Mouse (Mus musculus): Measurements from ENCODE around the gene Hmgcs2.

Hmgcs2 gene

DNA sequence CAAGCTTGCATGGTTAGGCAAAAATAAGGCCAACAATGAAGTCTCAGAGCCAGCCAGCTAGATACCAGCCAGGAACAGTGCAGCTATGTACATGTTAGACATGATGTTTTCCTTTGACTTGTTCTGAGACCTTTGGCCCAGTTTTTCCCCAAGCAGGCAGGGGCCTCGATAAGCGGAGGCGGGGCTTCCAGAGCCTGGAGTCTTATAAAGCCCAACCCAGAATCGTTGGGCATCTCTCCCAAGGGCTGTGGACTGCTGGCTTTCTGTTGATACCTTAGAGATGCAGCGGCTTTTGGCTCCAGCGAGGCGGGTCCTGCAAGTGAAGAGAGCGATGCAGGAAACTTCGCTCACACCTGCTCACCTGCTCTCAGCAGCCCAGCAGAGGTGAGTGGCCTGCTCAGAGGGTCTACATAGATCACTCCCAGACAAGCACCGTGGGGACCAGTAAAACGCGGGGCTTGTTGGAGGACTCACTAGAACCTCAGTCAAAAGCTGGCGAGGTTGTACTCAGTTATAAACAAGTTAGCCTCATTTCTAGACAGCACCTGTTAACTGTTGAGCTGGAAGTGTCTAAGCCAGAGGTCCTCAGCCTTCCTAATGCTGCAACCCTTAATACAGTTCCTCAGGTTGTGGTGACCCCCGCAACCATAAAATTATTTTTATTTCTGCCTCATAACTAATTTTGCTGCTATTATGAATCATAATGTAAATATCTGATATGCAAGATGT, at the start of gene Hmgcs2:
Hmgcs2 (plus strand) TSS at position 232 of the 729 bp plus-strand sequence.
- no peak for DNase-seq

DNA sequence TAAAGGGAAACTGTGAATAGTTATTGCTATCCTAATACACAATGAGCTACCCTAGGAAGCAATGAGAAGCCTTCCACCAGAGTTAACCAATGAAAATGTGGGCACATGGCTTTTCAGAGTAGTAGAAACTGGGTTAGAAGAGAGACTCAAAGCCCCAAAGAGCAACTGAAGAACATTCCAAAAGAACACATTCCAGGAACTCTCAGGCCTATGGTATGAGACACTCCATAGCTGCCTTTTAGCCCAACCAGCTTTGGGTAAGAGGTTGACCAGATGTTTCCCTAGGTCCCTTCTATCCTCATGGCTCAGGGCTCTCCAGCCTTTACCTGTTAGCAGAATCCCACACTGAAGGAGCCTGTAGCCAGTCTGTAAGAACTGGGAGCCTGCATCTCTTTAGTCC, 46.7 kb upstream of the Hmgcs2 start:
- no peak for DNase-seq

DNA sequence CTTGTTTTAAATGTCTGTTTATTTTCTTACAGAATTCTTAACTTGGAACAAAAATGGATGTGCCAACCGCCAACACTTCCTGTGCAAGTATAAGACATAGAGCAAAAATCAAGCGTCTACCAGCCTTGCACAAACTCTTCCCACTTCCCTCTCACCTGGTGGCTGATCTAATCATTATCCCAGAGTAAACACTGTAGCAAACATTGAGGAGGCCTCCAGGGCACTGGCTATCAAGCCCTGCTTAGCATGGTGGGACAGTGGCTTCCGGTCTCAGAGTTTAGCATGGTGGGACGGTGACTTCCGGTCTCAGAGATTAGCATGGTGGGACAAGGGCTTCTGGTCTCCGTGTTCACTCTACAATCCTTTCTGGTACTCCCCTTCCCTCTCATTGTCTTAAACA, 44.0 kb upstream of the Hmgcs2 start:
- no peak for DNase-seq

DNA sequence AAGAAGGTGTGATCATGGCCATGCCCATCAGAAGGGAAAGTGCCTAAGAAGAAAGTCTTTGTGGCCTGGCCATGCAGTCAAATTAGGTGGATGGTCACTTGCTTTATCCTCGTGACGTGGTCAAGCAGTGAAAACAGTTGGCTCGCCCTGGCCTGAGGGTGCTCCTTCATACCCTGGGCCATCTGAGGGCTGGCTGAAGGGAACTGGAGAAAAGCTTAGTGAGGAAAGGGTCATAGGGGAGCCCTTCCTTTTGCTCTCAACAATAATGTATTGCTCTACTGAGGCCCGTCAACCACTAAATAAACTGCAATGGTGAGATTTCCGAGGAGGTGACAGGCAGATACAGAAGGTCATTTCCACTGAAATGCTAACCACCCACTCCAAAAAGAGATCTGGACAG, 43.0 kb upstream of the Hmgcs2 start:
- DNase-seq: no peak

DNA sequence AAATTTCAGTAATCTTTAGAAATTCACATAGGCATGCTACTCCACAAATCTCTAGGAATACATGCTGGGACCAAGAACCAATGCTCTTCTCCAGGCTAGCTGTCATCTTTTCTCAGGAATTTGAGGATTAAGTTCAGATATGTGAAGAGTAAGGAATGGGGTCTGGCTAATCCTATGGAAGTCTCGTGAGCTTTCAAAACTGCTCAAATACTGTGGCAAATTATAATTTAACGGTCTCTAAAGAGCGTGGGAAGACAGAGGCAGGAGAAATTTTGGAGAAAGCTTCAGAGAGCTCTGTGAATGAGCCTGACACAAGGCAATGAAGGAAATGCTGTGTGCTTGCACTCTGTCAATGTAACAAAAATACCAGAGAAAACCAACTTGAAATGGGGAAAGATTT, 42.1 kb upstream of the Hmgcs2 start:
- no peak for DNase-seq

DNA sequence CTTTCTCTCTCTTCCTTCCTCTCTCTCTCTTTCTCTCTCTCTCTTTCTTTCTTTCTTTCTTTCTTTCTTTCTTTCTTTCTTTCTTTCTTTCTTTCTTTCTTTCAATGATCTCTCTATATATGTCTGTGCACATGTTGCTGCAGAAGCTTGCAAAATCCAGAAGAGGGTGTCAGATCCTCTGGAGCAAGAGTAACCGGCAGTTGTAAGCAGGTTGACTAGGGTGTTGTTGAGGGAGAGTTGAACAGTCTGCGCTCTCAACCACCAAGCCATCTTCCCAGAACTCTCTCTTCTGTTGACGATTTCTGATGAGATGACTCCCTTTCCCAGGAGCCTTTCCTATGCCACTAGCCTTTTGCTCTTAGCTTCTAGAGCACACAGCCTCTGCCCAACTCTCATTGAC, 38.2 kb upstream of the Hmgcs2 start:
- DNase-seq: no peak

DNA sequence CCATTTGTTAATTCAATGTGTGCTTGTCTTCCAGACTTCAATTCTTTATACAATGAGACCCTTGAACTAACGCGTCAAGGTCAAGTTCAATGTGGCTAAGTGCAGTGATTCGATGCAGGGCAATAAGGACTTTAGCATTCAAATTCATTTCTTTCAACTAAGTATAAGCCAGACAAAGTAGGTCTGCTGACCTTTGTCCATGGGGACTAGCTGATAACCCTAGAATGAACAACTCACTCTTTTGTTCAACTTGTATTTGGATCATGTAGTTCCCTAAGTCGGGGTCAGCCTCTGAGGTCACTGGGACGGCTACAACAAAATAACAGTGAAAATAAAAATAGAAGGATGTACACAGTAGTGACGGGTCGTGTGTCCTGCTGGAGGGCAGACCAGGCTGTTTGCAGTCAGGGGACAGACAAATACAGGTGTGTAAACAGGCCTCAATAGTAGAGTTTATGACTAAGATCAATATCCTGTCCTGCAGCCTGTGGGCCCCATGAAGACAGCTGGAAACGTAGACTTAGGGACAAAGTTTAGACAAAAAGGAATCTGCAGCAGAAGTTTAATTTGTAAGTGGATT, 37.7 kb upstream of the Hmgcs2 start:
- DNase-seq: no peak

DNA sequence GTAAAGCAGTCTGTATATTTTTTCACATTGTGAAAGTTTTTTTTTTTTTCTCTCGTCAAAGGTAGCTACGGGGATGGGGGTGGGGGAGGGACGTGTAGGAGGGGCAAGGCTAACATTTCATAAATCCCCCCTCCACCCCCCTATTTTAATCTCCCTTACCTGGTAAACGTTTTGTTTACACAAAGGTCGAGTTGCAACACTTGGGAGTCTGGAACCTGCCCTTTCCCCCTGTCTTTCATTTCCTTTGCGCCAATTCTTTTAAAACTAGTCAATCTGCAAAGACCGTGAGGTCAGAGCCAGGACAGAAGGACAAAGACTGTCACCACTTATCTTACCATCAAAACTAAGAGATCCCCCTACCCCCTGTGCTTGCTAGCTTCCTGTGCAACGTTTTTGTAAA, 34.3 kb upstream of the Hmgcs2 start:
- DNase-seq: no peak

DNA sequence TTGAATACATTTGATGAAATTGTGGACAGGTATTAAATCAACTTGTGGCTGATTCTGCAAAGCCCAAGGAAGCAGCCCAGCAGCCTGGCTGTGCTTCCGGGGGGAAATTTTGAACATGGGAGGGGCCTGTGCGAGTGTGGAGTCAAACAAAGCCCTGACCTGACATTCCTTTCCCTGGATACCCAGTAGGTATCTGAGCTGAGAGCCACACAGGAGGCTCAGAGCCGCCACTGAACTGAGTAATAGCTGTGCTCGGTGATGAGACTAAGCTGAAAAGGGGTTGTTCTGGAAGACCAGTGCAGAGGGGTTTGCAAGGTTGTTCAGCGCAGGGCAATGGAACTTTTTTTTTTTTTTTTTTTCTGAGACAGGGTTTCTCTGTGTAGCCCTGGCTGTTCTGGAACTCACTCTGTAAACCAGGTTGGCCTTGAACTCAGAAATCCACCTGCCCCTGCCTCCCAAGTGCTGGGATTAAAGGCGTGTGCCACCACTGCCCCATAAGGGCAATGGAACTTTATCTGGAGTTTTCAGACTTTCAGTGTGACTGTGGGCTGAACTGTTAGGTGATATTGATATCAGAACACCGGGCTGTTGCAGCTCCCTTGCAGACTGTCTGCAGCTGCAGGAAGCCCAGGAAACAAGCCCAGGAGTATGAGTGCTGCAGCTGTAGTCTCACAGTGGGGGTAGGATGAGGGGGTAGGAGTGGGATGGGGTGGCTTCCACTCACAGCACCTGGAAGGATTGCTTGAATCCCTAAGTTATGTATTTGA, 33.1 kb upstream of the Hmgcs2 start:
- no peak for DNase-seq

DNA sequence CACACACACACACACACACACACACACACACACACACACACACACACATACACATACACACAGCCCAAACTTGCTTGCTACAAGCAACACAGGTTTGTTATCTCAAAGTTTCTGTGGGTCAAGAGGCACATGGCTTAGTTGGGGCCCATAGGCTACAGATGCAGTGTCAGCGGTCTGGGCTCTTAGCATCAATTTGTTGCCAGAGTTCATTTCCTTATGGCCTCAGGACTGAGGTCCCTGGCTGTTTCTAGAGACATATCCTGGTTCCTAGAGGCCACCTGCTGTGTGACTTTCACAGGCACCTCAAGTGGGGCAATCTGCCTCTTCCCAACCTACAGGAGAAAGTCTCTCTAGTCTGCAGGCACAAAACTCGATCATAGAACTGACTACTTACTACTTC, 30.9 kb upstream of the Hmgcs2 start:
- no peak for DNase-seq

DNA sequence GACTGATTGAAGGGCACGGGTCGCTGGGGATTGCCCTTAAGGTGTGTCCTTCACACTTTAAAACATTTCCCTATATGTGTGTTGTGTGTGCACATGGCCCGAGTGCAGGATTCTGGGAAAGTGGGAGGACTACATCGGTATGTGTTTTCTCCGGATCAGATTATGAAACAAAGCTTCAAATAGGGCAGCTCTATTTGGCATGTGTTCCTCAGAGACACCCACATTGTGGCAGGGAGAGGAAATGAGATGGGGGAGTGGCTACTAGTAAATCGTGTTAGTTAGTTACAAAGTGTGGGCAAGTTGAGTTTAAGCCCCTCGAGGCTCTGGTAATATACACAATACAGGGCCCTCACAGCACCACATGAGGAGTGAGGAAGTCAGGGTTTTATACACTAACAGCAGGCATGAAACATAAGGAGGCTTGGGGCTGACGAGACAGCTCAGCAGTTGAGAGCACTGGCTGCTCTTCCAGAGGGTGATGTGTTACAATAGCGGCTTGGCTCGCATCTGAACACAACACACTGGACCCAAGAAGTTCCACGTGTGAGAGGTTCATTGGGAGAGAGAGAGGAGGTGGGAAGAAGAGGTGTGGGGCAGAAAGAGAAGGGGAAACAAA, 30.3 kb upstream of the Hmgcs2 start:
- no peak for DNase-seq

DNA sequence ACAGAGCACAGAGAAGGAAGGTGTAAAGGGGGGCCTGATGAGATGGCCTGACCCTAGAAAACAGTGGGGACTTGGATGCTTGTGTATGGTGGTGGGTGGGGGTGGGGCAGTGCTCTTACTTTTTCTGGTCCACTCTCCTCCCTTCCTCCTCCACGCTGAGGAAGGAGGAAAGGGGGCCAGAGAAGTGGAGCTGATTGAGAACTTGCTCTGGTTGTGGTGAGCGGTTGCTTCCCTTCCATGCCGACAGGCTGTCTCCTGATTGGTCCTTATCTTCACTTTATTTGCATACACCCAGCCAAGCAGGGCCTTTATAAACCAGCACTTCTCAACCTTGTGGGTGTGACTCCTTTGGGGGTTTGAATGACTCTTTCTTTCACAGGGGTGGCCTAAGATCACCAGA, 26.2 kb upstream of the Hmgcs2 start:
- DNase-seq: no peak

DNA sequence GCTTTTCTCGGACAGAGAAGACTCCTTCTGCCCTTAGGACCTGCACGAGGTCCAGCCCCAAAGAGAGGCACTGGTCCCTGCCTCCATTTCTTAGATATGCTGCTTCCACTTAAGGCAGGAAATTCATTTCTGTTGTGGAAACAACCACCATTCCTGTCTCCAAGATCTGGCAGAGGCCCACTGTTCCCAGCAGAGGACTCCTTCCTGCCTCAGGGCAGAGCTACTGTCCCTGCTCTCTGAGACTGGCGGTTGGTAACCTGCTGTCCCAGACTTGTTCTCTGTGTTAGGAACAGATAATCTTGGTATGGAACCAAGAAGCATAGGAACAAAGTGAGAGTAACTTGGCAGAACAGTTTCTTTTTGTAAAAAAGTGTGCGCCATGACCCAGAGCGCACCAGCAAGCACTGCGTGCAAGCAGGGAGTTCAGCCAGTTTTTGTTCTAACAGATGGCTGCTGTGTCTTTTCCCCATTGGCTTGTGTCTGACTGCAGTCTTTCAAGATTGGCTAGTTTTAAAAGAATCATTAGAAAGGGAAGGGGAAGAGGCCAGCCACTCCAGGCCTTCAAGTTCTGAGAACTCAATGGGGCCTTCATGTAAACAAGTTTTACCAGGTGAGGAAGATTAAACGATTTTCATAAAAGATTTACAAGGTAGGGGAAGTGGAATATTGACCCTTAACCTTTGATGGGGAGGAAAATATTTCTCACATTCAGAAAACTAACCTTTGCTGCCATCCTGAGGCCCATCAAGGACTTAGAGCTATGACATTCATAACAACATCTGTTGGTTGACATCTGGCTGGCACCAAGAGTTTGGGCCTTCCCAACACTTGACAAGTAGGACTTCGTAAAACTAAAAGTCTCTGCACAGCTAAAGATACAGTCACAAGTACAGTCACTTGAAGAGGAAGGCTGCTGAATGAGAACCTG, 25.3 kb upstream of the Hmgcs2 start:
- DNase-seq: no peak

DNA sequence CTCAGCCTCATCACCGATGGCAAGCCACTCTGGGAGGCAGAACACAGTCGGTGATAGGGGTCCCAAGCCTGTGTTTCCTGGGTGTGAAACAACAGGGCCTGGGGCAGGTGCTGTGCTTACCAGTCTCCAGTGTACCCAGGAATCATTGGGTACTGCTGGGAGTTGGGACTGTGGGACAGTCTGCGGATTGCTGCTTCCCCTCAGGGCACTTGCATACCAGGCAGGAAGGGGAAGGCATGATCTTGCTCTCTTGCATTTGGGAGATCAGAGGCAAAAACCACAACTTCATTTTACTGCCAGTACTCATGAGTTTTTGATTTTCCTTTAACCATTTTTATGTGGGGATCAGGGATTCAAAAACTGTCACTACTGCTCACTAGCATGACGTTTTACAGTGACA, 21.5 kb upstream of the Hmgcs2 start:
- DNase-seq: no peak

DNA sequence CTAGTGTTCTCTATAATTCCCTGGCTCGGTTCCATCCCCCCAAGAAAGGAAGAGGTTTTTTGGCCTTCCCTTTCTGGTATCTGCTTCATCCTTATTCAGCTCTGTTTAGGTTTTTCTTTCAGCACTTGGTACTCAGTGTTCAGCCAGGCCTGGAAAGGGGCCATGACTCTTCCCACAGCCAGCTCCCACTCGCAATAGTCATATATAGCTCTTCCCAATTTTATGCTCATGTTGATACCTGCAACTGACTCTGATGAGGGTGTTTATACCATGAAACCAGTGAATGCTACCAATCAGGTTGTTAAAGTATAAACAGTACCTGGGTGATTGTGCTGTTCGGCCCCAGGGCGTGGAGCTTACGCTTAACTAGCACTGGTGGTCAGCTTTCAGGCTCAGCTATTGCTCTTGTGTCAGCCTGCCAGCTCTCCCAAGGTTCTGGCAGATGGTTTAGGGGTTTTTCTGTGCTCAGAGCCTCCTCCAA, 20.9 kb upstream of the Hmgcs2 start:
- peak in 1 of 2 experiments; percentile 25 for DNase-seq

DNA sequence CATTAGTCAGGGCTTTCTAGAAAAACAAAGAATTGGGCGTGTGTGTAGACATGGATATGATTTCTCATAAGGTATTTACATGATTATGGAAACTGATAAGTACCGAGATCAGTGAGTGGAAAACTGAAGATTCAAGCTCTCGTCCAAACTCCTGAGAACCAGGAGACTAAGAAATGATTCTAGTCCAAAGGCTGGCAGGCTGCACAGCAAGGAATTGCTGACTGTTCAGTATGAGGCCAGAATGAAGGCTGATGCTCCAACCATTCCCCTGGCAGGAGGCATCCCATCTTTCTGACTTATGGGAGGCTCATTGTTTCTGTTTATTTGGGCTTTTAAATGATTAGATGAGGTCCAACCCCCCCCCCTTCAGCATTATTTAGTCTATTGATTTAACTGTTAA, 19.7 kb upstream of the Hmgcs2 start:
- DNase-seq: no peak

DNA sequence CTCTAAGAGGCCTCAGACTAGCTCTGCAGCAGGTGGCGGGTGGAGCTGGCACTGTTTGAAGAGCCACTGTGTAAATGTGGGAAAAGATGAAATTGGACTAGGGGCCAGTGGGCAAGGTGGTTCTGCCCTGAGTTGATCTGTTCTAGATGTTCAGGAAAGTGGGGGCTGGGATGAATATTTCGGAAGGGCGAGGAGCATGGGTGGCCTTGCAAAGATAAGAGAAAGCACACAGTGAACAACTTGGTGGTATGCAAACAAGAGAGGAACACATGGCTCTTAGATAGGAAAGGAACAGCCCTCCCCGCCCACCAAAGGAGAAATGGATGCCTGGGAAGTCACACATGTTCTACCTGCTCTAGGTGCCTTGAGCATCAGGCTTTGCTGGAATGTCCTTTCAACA, 18.8 kb upstream of the Hmgcs2 start:
- DNase-seq: no peak

DNA sequence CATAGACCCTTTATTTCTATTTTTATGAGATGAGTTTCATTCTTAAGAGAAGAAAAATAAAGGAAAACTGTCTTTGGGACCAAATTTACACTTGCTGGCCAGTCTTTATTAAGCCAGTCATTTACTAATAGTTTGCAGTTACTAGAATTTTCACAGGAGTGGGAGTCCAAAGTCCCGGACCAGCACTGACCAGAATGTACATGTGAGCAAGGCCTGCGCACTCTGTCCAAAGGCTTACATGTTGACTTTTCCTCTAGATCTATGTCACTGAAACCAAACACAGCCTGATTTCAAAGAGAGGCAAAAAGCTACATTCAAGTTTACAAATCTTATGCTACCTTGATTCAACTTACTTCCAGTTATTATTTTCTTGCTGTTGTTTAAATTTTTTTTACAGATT, 18.1 kb upstream of the Hmgcs2 start:
- no peak for DNase-seq

DNA sequence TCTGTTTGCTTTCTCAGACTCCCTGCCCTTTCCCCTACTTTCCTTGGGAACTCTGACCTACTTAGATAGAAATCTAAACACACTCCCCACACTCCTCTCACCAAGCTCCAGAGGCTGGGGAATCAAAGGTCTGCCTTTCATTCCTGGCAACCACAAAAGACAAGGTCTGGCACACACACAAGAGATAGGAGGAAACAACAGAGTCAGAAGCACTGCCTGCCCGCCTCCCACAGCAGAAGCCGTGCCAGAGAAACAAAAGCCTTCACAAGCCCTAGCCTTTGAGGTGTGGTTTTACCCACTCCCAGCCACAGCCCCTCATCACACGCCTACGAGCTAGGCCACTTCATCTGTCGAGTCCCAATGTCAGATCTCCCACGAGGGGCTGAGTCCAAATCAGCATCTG, 13.0 kb upstream of the Hmgcs2 start:
- no peak for DNase-seq

DNA sequence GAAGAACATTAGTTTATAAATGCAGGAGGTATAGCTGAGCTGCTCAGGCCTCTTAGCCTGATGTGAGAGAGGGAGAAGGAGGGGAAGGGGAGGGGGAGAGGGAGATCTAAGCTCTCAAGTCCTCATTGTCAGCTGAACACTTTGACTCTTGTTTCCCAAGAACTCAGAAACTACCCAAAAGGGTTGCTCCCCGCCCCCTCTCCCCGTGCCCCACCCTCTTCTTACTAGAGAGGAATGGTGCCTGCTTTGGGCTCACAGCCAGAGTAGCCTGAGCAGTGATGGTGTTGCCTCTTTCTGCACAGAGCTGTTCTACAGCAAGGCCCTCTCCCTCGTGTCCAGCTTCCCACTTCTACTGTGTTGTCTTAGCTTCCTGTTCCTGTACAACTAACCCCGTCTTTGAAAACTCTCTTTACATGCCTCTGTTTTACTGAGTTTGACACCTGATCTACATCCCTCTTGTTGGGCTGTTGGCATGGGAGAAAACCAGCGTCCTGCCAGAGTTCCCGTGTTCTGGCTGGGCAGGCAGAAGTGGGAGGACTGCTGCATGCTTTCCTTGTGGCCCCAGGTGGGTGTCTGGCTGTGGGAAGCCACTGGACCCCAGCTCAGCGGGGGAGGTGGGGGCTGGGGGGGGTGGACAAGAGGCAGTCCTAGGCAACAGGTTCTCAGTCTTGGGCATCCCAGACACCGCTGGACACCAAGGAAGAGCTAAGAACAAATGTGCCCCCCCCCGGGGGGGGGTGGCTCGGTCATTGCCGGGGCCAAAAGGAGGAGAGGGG, 6.4 kb upstream of the Hmgcs2 start:
- DNase-seq: no peak

DNA sequence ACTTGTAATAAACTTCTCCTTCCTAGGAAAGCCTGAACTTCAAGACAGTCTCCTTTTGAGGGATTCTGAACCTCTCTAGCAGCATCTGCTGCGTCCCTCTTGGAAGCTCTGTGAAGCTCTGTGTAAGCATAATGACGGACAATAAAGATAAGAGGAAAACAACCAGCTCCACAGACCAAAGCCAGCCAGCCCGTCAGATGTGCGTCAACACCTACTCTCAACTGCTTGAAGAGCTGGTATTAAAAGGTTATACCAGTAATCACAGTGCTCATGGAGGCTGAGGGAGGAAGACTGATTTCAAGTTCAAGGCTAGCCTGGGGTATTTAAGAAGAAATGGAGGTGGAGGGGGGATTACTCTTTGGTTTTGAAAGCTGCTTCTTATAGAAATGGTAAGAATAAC, 553 bp upstream of the Hmgcs2 start:
- no peak for DNase-seq

All from cerebellum, adult 18-20 months (tissue).